26 mouse cellular contexts compared by ENCODE assay signal in genomic region chr19:10685081-10685480, GRCm38 (mm10). TPM values are rescaled to one million over a fixed set of nuclear protein-coding genes. Genes with fewer than 3 reads are reported as not detected.
A peak's percentile ranks its signal among the peaks of the same experiment; 100 is the strongest.
DNase-seq lines count a peak whose midpoint lies in the region; ATAC-seq lines count a peak whose summit lies in the region.
"Had no signal": no experiment of that assay in that cellular context is flagged by ENCODE, and none has a peak within 500 bp of the region (broad histone marks: within the 10 kb centered on the region; RNA-seq: fewer than 3 reads in every experiment).

No protein-coding gene starts in this region.

- H3K9me3 ChIP-seq in kidney, embryonic 15.5 days (replicated peaks): no peaks in the 10 kb centered on the region
- H3K9me3 ChIP-seq in kidney, embryonic 16.5 days (ENCODE audit: low read length): no peaks in the 10 kb centered on the region
- H3K9me3 ChIP-seq: embryonic facial prominence, embryonic 12.5 days; forebrain, embryonic 12.5 days; G1E; heart, embryonic 15.5 days; hindbrain, embryonic 13.5 days had no signal

- H3K36me3 ChIP-seq in kidney, embryonic 15.5 days: no peaks in the 10 kb centered on the region
- H3K36me3 ChIP-seq in kidney, embryonic 16.5 days (ENCODE audit: insufficient read depth, low read length): no peaks in the 10 kb centered on the region
- H3K36me3 ChIP-seq: embryonic facial prominence, embryonic 12.5 days; forebrain, embryonic 12.5 days; G1E; heart, embryonic 15.5 days; hindbrain, embryonic 13.5 days had no signal

- H3K4me3 ChIP-seq in kidney, embryonic 15.5 days (replicated peaks): no peak overlapping the region
- H3K4me3 ChIP-seq in kidney, embryonic 16.5 days (ENCODE audit: low read length): no peak overlapping the region
- H3K4me3 ChIP-seq: embryonic facial prominence, embryonic 12.5 days; forebrain, embryonic 12.5 days; heart, adult 2 months; heart, embryonic 15.5 days; hindbrain, embryonic 13.5 days had no signal

- DNase-seq in cerebellum, adult 11-12 months: peak; percentile 48
- DNase-seq in cerebellum, postnatal 4 days (ENCODE audit: low spot score in 2 of 2): no peak
- peak; percentile 85 for DNase-seq in kidney, adult 11 months
- DNase-seq in kidney, adult 9 months: peak; percentile 87
- peak; percentile 29 to 56 for DNase-seq in kidney, postnatal 4 days
- DNase-seq in adrenal gland, adult 2 months: no peak
- DNase-seq: adrenal gland, postnatal 14 days; B cell, adult 2 months; cerebellum, postnatal 10 days; embryo, embryonic 11 days; gastrocnemius, postnatal 14 days; heart, adult 2 months; heart, postnatal 14 days had no signal

- ATAC-seq in kidney, embryonic 15.5 days (replicated peaks; ENCODE audit: low FRiP score): no peak
- no peak for ATAC-seq in kidney, embryonic 16.5 days (ENCODE audit: low FRiP score, low TSS enrichment)
- ATAC-seq: CD4-positive, CD25-positive, alpha-beta regulatory T cell, adult 4 months; forebrain, embryonic 16.5 days; hindbrain, postnatal 0 days had no signal

- no peak overlapping the region for H3K27ac ChIP-seq in kidney, embryonic 15.5 days
- H3K27ac ChIP-seq in kidney, embryonic 16.5 days (ENCODE audit: low read length): no peak overlapping the region
- H3K27ac ChIP-seq: embryonic facial prominence, embryonic 12.5 days; forebrain, embryonic 12.5 days; heart, adult 2 months; heart, embryonic 15.5 days; hindbrain, embryonic 13.5 days; hindbrain, postnatal 0 days had no signal

- peaks cover 19% of the 10 kb centered on the region for H3K4me1 ChIP-seq in kidney, embryonic 15.5 days
- peaks cover 17% of the 10 kb centered on the region for H3K4me1 ChIP-seq in kidney, embryonic 16.5 days (ENCODE audit: insufficient read depth, low read length)

- H3K27me3 ChIP-seq in kidney, embryonic 15.5 days: 0 out of 2 replicates have a peak, but pooled peaks cover 12% of the 10 kb centered on the region
- H3K27me3 ChIP-seq in kidney, embryonic 16.5 days (ENCODE audit: insufficient read depth, low read length): no peaks in the 10 kb centered on the region
- H3K27me3 ChIP-seq: embryonic facial prominence, embryonic 12.5 days; hindbrain, embryonic 13.5 days had no signal

- WGBS in kidney, embryonic 15.5 days: 82% methylated on average over 9 of the region's 9 CpGs
- WGBS in kidney, embryonic 16.5 days: 70% methylated on average over 9 of the region's 9 CpGs

- H3K4me2 ChIP-seq in kidney, embryonic 15.5 days: no peak overlapping the region
- H3K4me2 ChIP-seq in kidney, embryonic 16.5 days (replicated peaks; ENCODE audit: low read depth, low read length): no peak overlapping the region
- H3K4me2 ChIP-seq: embryonic facial prominence, embryonic 12.5 days; forebrain, embryonic 12.5 days; heart, embryonic 11.5 days; heart, embryonic 15.5 days; hindbrain, embryonic 13.5 days had no signal

- H3K9ac ChIP-seq in kidney, embryonic 15.5 days: no peak overlapping the region
- no peak overlapping the region for H3K9ac ChIP-seq in kidney, embryonic 16.5 days (replicated peaks; ENCODE audit: low read length)
- H3K9ac ChIP-seq: embryonic facial prominence, embryonic 12.5 days; forebrain, embryonic 12.5 days; heart, embryonic 15.5 days; hindbrain, embryonic 13.5 days had no signal

RNA-seq across cellular contexts. Expression of gene Vps37c, which starts 3.5 kb away (rescaled TPM):
- polyA plus RNA-seq in kidney, embryonic 15.5 days (2015; fragmentation: Nextera tagmentation; extraction: Ambion mirVana): 29.7 and 31.7 TPM in 2 replicates
- polyA plus RNA-seq in kidney, embryonic 16.5 days (2015; fragmentation: Nextera tagmentation; extraction: Ambion mirVana): 36.2 and 37.6 TPM in 2 replicates
- 10 to 100 TPM; 22.1 to 23.3 TPM for total RNA-seq in adrenal gland, adult 2 months (2021)
- 46.4 and 65.5 TPM in 2 replicates for polyA plus RNA-seq in adrenal gland, adult 2 months (2012; rRNA removed)

RNA-seq across cellular contexts. Expression of gene Pga5, which starts 7.2 kb away (rescaled TPM):
- polyA plus RNA-seq in kidney, embryonic 15.5 days (2015; fragmentation: Nextera tagmentation; extraction: Ambion mirVana): not detected in 2 replicates
- not detected in 2 replicates for polyA plus RNA-seq in kidney, embryonic 16.5 days (2015; fragmentation: Nextera tagmentation; extraction: Ambion mirVana)
- not detected for total RNA-seq in adrenal gland, adult 2 months (2021)
- not detected in 2 replicates for polyA plus RNA-seq in adrenal gland, adult 2 months (2012; rRNA removed)
- total RNA-seq: adrenal gland, postnatal 14 days; common myeloid progenitor, adult 5-6 weeks; gastrocnemius, postnatal 14 days; heart, adult 2 months; heart, postnatal 14 days; hematopoietic stem cell, adult 5-6 weeks; hindbrain, postnatal 0 days had no signal
- polyA plus RNA-seq: CD4-positive, CD25-positive, alpha-beta regulatory T cell, adult 4 months; embryonic facial prominence, embryonic 12.5 days; forebrain, embryonic 12.5 days; forebrain, embryonic 16.5 days; heart, adult 2 months; heart, embryonic 11.5 days; heart, embryonic 15.5 days; hindbrain, embryonic 13.5 days; hindbrain, postnatal 0 days had no signal

RNA-seq across cellular contexts. Expression of gene Vwce, which starts 51.1 kb away (rescaled TPM):
- polyA plus RNA-seq in kidney, embryonic 15.5 days (2015; fragmentation: Nextera tagmentation; extraction: Ambion mirVana): 3.0 and 3.2 TPM in 2 replicates
- 2.9 and 3.9 TPM in 2 replicates for polyA plus RNA-seq in kidney, embryonic 16.5 days (2015; fragmentation: Nextera tagmentation; extraction: Ambion mirVana)
- total RNA-seq in adrenal gland, adult 2 months (2021): under 1 TPM; 0.17 to 0.79 TPM
- polyA plus RNA-seq in adrenal gland, adult 2 months (2012; rRNA removed): 0.18 and 0.26 TPM in 2 replicates
- total RNA-seq: common myeloid progenitor, adult 5-6 weeks; heart, adult 2 months; hematopoietic stem cell, adult 5-6 weeks had no signal
- polyA plus RNA-seq: CD4-positive, CD25-positive, alpha-beta regulatory T cell, adult 4 months; heart, adult 2 months had no signal

RNA-seq across cellular contexts. Expression of gene Cd5, which starts 53.7 kb away (rescaled TPM):
- polyA plus RNA-seq in kidney, embryonic 15.5 days (2015; fragmentation: Nextera tagmentation; extraction: Ambion mirVana): 0.34 and 0.82 TPM in 2 replicates
- polyA plus RNA-seq in kidney, embryonic 16.5 days (2015; fragmentation: Nextera tagmentation; extraction: Ambion mirVana): 0.19 and 0.31 TPM in 2 replicates
- under 1 TPM; 0.10 to 0.14 TPM for total RNA-seq in adrenal gland, adult 2 months (2021)
- polyA plus RNA-seq in adrenal gland, adult 2 months (2012; rRNA removed): 0.15 and 0.26 TPM in 2 replicates
- total RNA-seq: common myeloid progenitor, adult 5-6 weeks; gastrocnemius, postnatal 14 days had no signal
- polyA plus RNA-seq: forebrain, embryonic 12.5 days; G1E had no signal

Comparison
In these comparisons a context has a peak if more than half of its experiments do, and no peak if none do; other contexts are left out.
1. DNase-seq: peak in cerebellum, adult 11-12 months (single experiment), kidney, adult 11 months (single experiment), kidney, adult 9 months (single experiment) and kidney, postnatal 4 days (2 of 2); none in cerebellum, postnatal 4 days (0 of 2) and adrenal gland, adult 2 months (single experiment).